Mouse (Mus musculus) small intestine, adult 2 months (tissue): Measurements from ENCODE around the gene Lmod1.

ENCODE experiments used
- CTCF ChIP-seq: fragments of 200-500 bp; IDR thresholded peaks from 2 replicates; pipeline ENCODE4 v1.5.1; 2012; ENCODE audit warnings: low read depth, mild to moderate bottlenecking, control low read depth, inconsistent platforms, low read length, moderate library complexity, mixed read lengths; ENCODE audit not compliant: insufficient replicate concordance, insufficient read length; ENCODE audit errors: extremely low read depth
- POLR2A ChIP-seq: fragments of 200-500 bp; IDR thresholded peaks from 2 replicates; pipeline ENCODE4 v1.6.1; 2012; ENCODE audit warnings: low read depth, mild to moderate bottlenecking, control low read depth, inconsistent platforms, low read length, moderate library complexity

GRCm38 (mm10) chr1:135367595-135367994 is 43.0 kb downstream of the Lmod1 start:
- TF ChIP-seq CTCF (no peak), POLR2A (no peak)
